Mouse (Mus musculus): Measurements from ENCODE around the gene Gm12258.

GRCm38 (mm10) chr11:58904410-58904718 is 57.4 kb downstream of the Gm12258 start:
- no peak for TF ChIP-seq CTCF (IDR thresholded peaks at IDR 0.05)
- no peak for TF ChIP-seq POLR2A (IDR thresholded peaks at IDR 0.05; ENCODE audit: insufficient read depth, low read depth, low read length)
